Mouse (Mus musculus) heart, adult 2 months (tissue): Measurements from ENCODE around the gene Hamp2. TPM values are rescaled to one million over a fixed set of nuclear protein-coding genes. Genes with fewer than 3 reads are reported as not detected.
A peak's percentile ranks its signal among the peaks of the same experiment; 100 is the strongest.

Source experiments
- DNase-seq, 2 experiments: peaks; one replicate each; pipeline ENCODE4 v3.0.0; 2021
- H3K27ac ChIP-seq: fragments of 200-600 bp; 2 replicates; pipeline ENCODE4 v1.8.1; 2022
- H3K27me3 ChIP-seq: fragments of 200-500 bp; 2 replicates; pipeline ENCODE4 v1.6.1; 2012; ENCODE audit warnings: mild to moderate bottlenecking, low read length, inconsistent platforms, mixed read lengths; ENCODE audit not compliant: control insufficient read depth, insufficient read depth
- H3K36me3 ChIP-seq: fragments of 200-500 bp; 2 replicates; pipeline ENCODE4 v1.6.1; 2012; ENCODE audit warnings: low read length, inconsistent platforms; ENCODE audit not compliant: control insufficient read depth, insufficient read depth
- H3K4me1 ChIP-seq: fragments of 200-500 bp; 2 replicates; pipeline ENCODE4 v1.6.1; 2011; ENCODE audit warnings: low read length; ENCODE audit not compliant: control insufficient read depth, insufficient read depth
- H3K4me3 ChIP-seq: fragments of 200-600 bp; 2 replicates; pipeline ENCODE4 v1.8.1; 2022
- H3K79me2 ChIP-seq: fragments of 200-500 bp; replicated peaks from 2 replicates; pipeline ENCODE4 v1.6.1; 2012; ENCODE audit warnings: mild to moderate bottlenecking, inconsistent platforms, low read length, moderate library complexity, mixed read lengths; ENCODE audit not compliant: control insufficient read depth, insufficient read depth
- H3K9ac ChIP-seq: fragments of 200-500 bp; 2 replicates; pipeline ENCODE4 v1.6.1; 2012; ENCODE audit warnings: low read depth, mild to moderate bottlenecking, control low read depth, inconsistent platforms, low read length, mixed read lengths
- CTCF ChIP-seq: fragments of 200-600 bp; IDR thresholded peaks from 2 replicates; pipeline ENCODE4 v1.8.1; 2022; ENCODE audit warnings: antibody characterized with exemption, mild to moderate bottlenecking, moderate library complexity
- EP300 ChIP-seq: fragments of 200-500 bp; IDR thresholded peaks from 2 replicates; pipeline ENCODE4 v1.6.1; 2011; ENCODE audit warnings: low read depth, low read length, control low read depth; ENCODE audit not compliant: insufficient read depth
- POLR2A ChIP-seq: fragments of 200-500 bp; IDR thresholded peaks from 2 replicates; pipeline ENCODE4 v1.6.1; 2011; ENCODE audit warnings: mild to moderate bottlenecking, low read depth, low read length, control low read depth; ENCODE audit not compliant: insufficient read depth
- WGBS: fragments of 180-500 bp; shearing (Covaris S2); methylation state at CpG from one replicate; pipeline ENCODE4 v1.1.7; 2018; 5-methylcytosine and 5-hydroxymethylcytosine counted together
- intact Hi-C: fragments of 180-260 bp; cut with DNase I; formaldehyde crosslinking; loops from one replicate; pipeline ENCODE4 v1.15.1; 2025
- polyA plus RNA-seq: library from polyadenylated mRNA; depleted of rRNA; stranded (reverse); fragments of >200 nt; gene quantifications from 2 replicates; pipeline ENCODE4 v1.2.3, GENCODE M21; 2012
- total RNA-seq, 2 experiments: library from RNA; stranded (reverse); gene quantifications; 2 replicates each; pipeline ENCODE4 v1.2.3; 2021

Gene Hamp2
- total and polyA plus RNA-seq, 3 experiments: 2.1 to 4.5 (median 2.8) TPM

GRCm38 (mm10) chr7:30956357-30956751 lies 31.9 kb upstream of the Hamp2 start:
- Histone ChIP-seq H3K79me2 (no peaks in the 10 kb centered on the region), H3K4me1 (peaks cover 4% of the 10 kb centered on the region), H3K27ac (peak overlapping the region; percentile 100), H3K4me3 (peak overlapping the region; percentile 70), H3K27me3 (no peaks in the 10 kb centered on the region), H3K36me3 (no peaks in the 10 kb centered on the region), H3K9ac (peak overlapping the region; percentile 97)
- DNase-seq: peak in 1 of 2 experiments; percentile 83
- intact Hi-C loops: loop anchor here (5.0 to 10.0 kb wide), 4 partner anchors 79 to 362 kb away; partner anchors contain the start of genes Fxyd5 and Zbtb32
- WGBS: 2% methylated on average over 37 of the region's 49 CpGs
- no peak for TF ChIP-seq POLR2A
- no peak for TF ChIP-seq CTCF
- TF ChIP-seq EP300: no peak

GRCm38 (mm10) chr7:30955584-30956356 lies 31.3 kb upstream of the Hamp2 start:
- peak overlapping the region; percentile 100 for H3K27ac ChIP-seq
- no peaks in the 10 kb centered on the region for H3K36me3 ChIP-seq
- WGBS: under 1% methylated on average over 64 of the region's 64 CpGs
- H3K4me3 ChIP-seq: peak overlapping the region; percentile 70
- TF ChIP-seq POLR2A (peak; percentile 70), EP300 (peak; percentile 65; the same call in 1 of the 2 replicates), CTCF (peak; percentile 98)
- intact Hi-C loops: loop anchor here (1.0 to 10.0 kb wide), 5 partner anchors 19 to 361 kb away; partner anchors contain the start of genes Fxyd5 and Zbtb32
- H3K27me3 ChIP-seq: no peaks in the 10 kb centered on the region
- no peaks in the 10 kb centered on the region for H3K79me2 ChIP-seq
- peak; percentile 92 to 93 for DNase-seq
- peak overlapping the region; percentile 97 for H3K9ac ChIP-seq
- H3K4me1 ChIP-seq: peaks cover 4% of the 10 kb centered on the region

GRCm38 (mm10) chr7:30954971-30955520 lies 30.6 kb upstream of the Hamp2 start:
- no peak overlapping the region for H3K9ac ChIP-seq
- TF ChIP-seq POLR2A: no peak
- TF ChIP-seq EP300: no peak
- no peak for TF ChIP-seq CTCF
- no peaks in the 10 kb centered on the region for H3K36me3 ChIP-seq
- WGBS: 87% methylated on average over 12 of the region's 12 CpGs
- H3K4me1 ChIP-seq: peaks cover 4% of the 10 kb centered on the region
- no peaks in the 10 kb centered on the region for H3K79me2 ChIP-seq
- intact Hi-C loops: loop anchor here (1.0 to 10.0 kb wide), 5 partner anchors 19 to 360 kb away; partner anchors contain the start of genes Fxyd5 and Zbtb32
- H3K4me3 ChIP-seq: no peak overlapping the region
- no peaks in the 10 kb centered on the region for H3K27me3 ChIP-seq
- H3K27ac ChIP-seq: peak overlapping the region; percentile 100
- no peak for DNase-seq

GRCm38 (mm10) chr7:30954036-30954435 lies 29.6 kb upstream of the Hamp2 start:
- H3K36me3 ChIP-seq: no peaks in the 10 kb centered on the region
- intact Hi-C loops: loop anchor here (10.0 kb wide), 1 partner anchor 359 kb away; the partner anchor contains the start of gene Zbtb32

GRCm38 (mm10) chr7:30953459-30953858 lies 29.0 kb upstream of the Hamp2 start:
- peaks cover 4% of the 10 kb centered on the region for H3K4me1 ChIP-seq
- H3K9ac ChIP-seq: no peak overlapping the region
- no peaks in the 10 kb centered on the region for H3K36me3 ChIP-seq
- peak in 1 of 2 experiments; percentile 44 for DNase-seq
- no peak overlapping the region for H3K4me3 ChIP-seq
- 71% methylated on average over 6 of the region's 6 CpGs for WGBS
- no peaks in the 10 kb centered on the region for H3K79me2 ChIP-seq
- no peaks in the 10 kb centered on the region for H3K27me3 ChIP-seq
- TF ChIP-seq POLR2A: no peak
- no peak for TF ChIP-seq EP300
- TF ChIP-seq CTCF: no peak
- no peak overlapping the region for H3K27ac ChIP-seq
- intact Hi-C loops: loop anchor here (10.0 kb wide), 1 partner anchor 359 kb away; the partner anchor contains the start of gene Zbtb32

More at GRCm38 (mm10) chr7:30954036-30954435, 29.6 kb upstream of the Hamp2 start:
- WGBS: 67% methylated on average over 3 of the region's 3 CpGs
- H3K27me3 ChIP-seq: no peaks in the 10 kb centered on the region
- no peak overlapping the region for H3K27ac ChIP-seq
- peaks cover 4% of the 10 kb centered on the region for H3K4me1 ChIP-seq
- no peak for DNase-seq
- no peak for TF ChIP-seq EP300
- no peak for TF ChIP-seq CTCF
- no peak for TF ChIP-seq POLR2A
- no peak overlapping the region for H3K9ac ChIP-seq
- H3K4me3 ChIP-seq: no peak overlapping the region
- no peaks in the 10 kb centered on the region for H3K79me2 ChIP-seq
